ENCODE assay signal across 7 mouse cellular contexts in genomic region chr13:82092186-82092585, GRCm38 (mm10).
DNase-seq lines count a peak whose midpoint lies in the region; ATAC-seq and TF ChIP-seq lines count a peak whose summit lies in the region.

No protein-coding gene starts in this region.

- no peaks in the 10 kb centered on the region for H3K9me3 ChIP-seq in kidney, embryonic 16.5 days (ENCODE audit: low read length)
- H3K9me3 ChIP-seq in ES-E14 (ENCODE audit: control insufficient read depth, insufficient read depth, low read depth, low read length), result no peaks in the 10 kb centered on the region

- no peaks in the 10 kb centered on the region for H3K4me1 ChIP-seq in kidney, embryonic 16.5 days (ENCODE audit: insufficient read depth, low read length)
- no peaks in the 10 kb centered on the region for H3K4me1 ChIP-seq in ES-E14 (ENCODE audit: control insufficient read depth in 2 of 2, insufficient read depth in 2 of 2, low read length in 2 of 2, poor library complexity in 1 of 2)

- WGBS in kidney, embryonic 16.5 days, result 80% methylated on average over 5 of the region's 5 CpGs

- H3K4me3 ChIP-seq in kidney, embryonic 16.5 days (ENCODE audit: low read length), result no peak overlapping the region
- no peak overlapping the region for H3K4me3 ChIP-seq in ES-E14 (ENCODE audit: insufficient read depth in 1 of 2, low read depth in 1 of 2, low read length in 2 of 2, poor library complexity in 1 of 2, severe bottlenecking in 1 of 2)

- H3K9ac ChIP-seq in kidney, embryonic 16.5 days (replicated peaks; ENCODE audit: low read length), result no peak overlapping the region
- H3K9ac ChIP-seq in ES-E14 (ENCODE audit: insufficient read depth, low read depth, low read length, poor library complexity, severe bottlenecking), result no peak overlapping the region

- no peak for ATAC-seq in kidney, embryonic 16.5 days (ENCODE audit: low FRiP score, low TSS enrichment)

- H3K27me3 ChIP-seq in kidney, embryonic 16.5 days (ENCODE audit: insufficient read depth, low read length), result no peaks in the 10 kb centered on the region

- in situ Hi-C loops in ES-E14 (cut with MboI; ENCODE audit: low sequenced_read_pairs in 2 of 2, unreplicated experiment in 2 of 2), result no loop called here

- H3K27ac ChIP-seq in kidney, embryonic 16.5 days (ENCODE audit: low read length), result no peak overlapping the region
- no peak overlapping the region for H3K27ac ChIP-seq in ES-E14 (ENCODE audit: insufficient read depth, low read depth, low read length, poor library complexity, severe bottlenecking)

- peak; percentile 3 for DNase-seq in kidney, adult 11 months
- DNase-seq in A20 (ENCODE audit: low read depth, low spot score) (peak; percentile 48), ES-E14 (ENCODE audit: low read depth, low spot score) (peak; percentile 34), MN1 (ENCODE audit: low spot score) (no peak)
- DNase-seq in embryo, embryonic 9.5 days (ENCODE audit: extremely low spot score), result peak; percentile 12
- peak; percentile 17 for DNase-seq in lung, postnatal 25 days (ENCODE audit: low spot score)

- no peak overlapping the region for H3K4me2 ChIP-seq in kidney, embryonic 16.5 days (replicated peaks; ENCODE audit: low read depth, low read length)

- H3K36me3 ChIP-seq in kidney, embryonic 16.5 days (ENCODE audit: insufficient read depth, low read length), result no peaks in the 10 kb centered on the region
- H3K36me3 ChIP-seq in ES-E14 (ENCODE audit: control insufficient read depth, insufficient read depth, low read length, poor library complexity, severe bottlenecking), result no peaks in the 10 kb centered on the region

TF ChIP-seq in ES-E14, 5 proteins besides CTCF, POLR2A, EP300 and RAD21:
- TF ChIP-seq HCFC1 (IDR thresholded peaks at IDR 0.05; ENCODE audit: borderline replicate concordance, insufficient read depth, low read length) (no peak), ZNF384 (IDR thresholded peaks at IDR 0.05; ENCODE audit: low read depth, low read length) (no peak), ZC3H11A (IDR thresholded peaks at IDR 0.05; ENCODE audit: borderline replicate concordance, low read depth, low read length) (no peak), MAFK (IDR thresholded peaks at IDR 0.05; ENCODE audit: insufficient read depth, low read depth, low read length) (no peak), CHD2 (IDR thresholded peaks at IDR 0.05; ENCODE audit: low read depth, low read length) (no peak)
